Mouse (Mus musculus) MEL (cell line): ENCODE measurements around the gene Rsph4a.

Source experiments
- CTCF ChIP-seq, 3 experiments: IDR thresholded peaks in 2 of 3; conservative IDR thresholded peaks in 1 of 3; 2 replicates each; pipeline ENCODE4 v1.5.1; 2011 to 2012; ENCODE audit warnings: low read length in 3 of 3, low read depth in 2 of 3, mild to moderate bottlenecking in 2 of 3, improper control_type of control experiment in 1 of 3, inconsistent platforms in 1 of 3, mixed read lengths in 1 of 3, moderate library complexity in 1 of 3; ENCODE audit not compliant: control insufficient read depth in 1 of 3, insufficient read depth in 1 of 3, poor library complexity in 1 of 3, severe bottlenecking in 1 of 3
- EP300 ChIP-seq, 2 experiments: IDR thresholded peaks; 2 replicates each; pipeline ENCODE4 v1.6.1; 2011; ENCODE audit warnings: improper control_type of control experiment in 2 of 2, low read length in 2 of 2, low read depth in 1 of 2, mild to moderate bottlenecking in 1 of 2
- HCFC1 ChIP-seq: IDR thresholded peaks from 2 replicates; pipeline ENCODE4 v1.6.1; 2012; ENCODE audit warnings: low read depth, mild to moderate bottlenecking, inconsistent platforms, low read length, improper control_type of control experiment, moderate library complexity
- NELFE ChIP-seq: IDR thresholded peaks from 2 replicates; pipeline ENCODE4 v1.6.1; 2011; ENCODE audit warnings: low read depth, low read length, improper control_type of control experiment
- POLR2A ChIP-seq, 2 experiments: IDR thresholded peaks; 2 replicates each; pipeline ENCODE4 v1.6.1; 2011 to 2012; ENCODE audit warnings: low read length in 2 of 2, mild to moderate bottlenecking in 2 of 2, control low read depth in 1 of 2, improper control_type of control experiment in 1 of 2, low read depth in 1 of 2, moderate library complexity in 1 of 2; ENCODE audit not compliant: control insufficient read depth in 1 of 2, insufficient read depth in 1 of 2, poor library complexity in 1 of 2
- RAD21 ChIP-seq: IDR thresholded peaks from 2 replicates; pipeline ENCODE4 v1.6.1; 2011; ENCODE audit warnings: mild to moderate bottlenecking, low read depth, low read length, improper control_type of control experiment
- RCOR1 ChIP-seq: IDR thresholded peaks from 2 replicates; pipeline ENCODE4 v1.6.1; 2012; ENCODE audit warnings: low read depth, mild to moderate bottlenecking, inconsistent platforms, low read length, improper control_type of control experiment
- ZNF384 ChIP-seq: IDR thresholded peaks from 2 replicates; pipeline ENCODE4 v1.6.1; 2012; ENCODE audit warnings: low read depth, mild to moderate bottlenecking, inconsistent platforms, low read length, improper control_type of control experiment

GRCm38 (mm10) chr10:33872672-33873398, 32.1 kb upstream of the Rsph4a start:
- TF ChIP-seq NELFE = no peak
- no peak for TF ChIP-seq POLR2A (IDR thresholded peaks at IDR 0.05; ENCODE audit: control insufficient read depth in 1 of 2, insufficient read depth in 1 of 2, low read depth in 1 of 2, low read length in 2 of 2, poor library complexity in 1 of 2)
- TF ChIP-seq HCFC1 = no peak
- no peak for TF ChIP-seq EP300 (IDR thresholded peaks at IDR 0.05; ENCODE audit: low read depth in 1 of 2, low read length in 2 of 2)
- no peak for TF ChIP-seq ZNF384
- TF ChIP-seq RAD21 = no peak
- TF ChIP-seq RCOR1 = no peak
- no peak for TF ChIP-seq CTCF (IDR thresholded peaks at IDR 0.05 in 2 of 3, conservative IDR thresholded peaks at IDR 0.05 in 1 of 3; ENCODE audit: control insufficient read depth in 1 of 3, insufficient read depth in 1 of 3, low read depth in 2 of 3, low read length in 3 of 3, poor library complexity in 1 of 3, severe bottlenecking in 1 of 3)
